Mouse (Mus musculus) adrenal gland, postnatal 4 days (tissue): ENCODE measurements around the gene Mast4. TPM values are rescaled to one million over a fixed set of nuclear protein-coding genes. Genes with fewer than 3 reads are reported as not detected.

Experiments
- DNase-seq, 2 experiments: peaks; one replicate each; pipeline ENCODE4 v3.0.0; 2021 to 2022; ENCODE audit warnings: low spot score in 2 of 2, mixed read lengths in 2 of 2
- total RNA-seq, 2 experiments: library from RNA; stranded (reverse); gene quantifications; 2 replicates each; pipeline ENCODE4 v1.2.3; 2021

Gene Mast4
- total RNA-seq, 2 experiments from 2014 or later, result 75.3 to 80.7 TPM

DNA sequence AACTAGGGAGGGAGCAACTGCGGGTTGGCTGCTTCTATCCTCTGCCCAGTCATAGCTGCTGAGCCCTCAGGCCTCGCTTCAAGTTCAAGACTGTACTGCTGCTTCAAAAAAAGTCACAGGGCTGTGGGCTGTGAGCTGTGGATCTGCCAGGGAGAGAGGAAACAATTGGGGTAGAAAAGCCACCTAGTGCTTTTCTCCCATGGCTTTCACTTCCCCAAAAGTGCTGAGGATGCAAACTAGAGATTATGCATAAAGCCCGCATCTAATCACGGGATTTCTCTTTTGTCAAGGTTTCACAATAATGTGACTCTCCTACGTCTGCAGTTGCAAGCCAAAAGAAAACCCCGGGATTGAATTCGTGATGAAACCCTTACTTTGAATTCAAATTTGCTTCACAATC lies 268.9 kb downstream of the Mast4 start:
- DNase-seq, result no peak

DNA sequence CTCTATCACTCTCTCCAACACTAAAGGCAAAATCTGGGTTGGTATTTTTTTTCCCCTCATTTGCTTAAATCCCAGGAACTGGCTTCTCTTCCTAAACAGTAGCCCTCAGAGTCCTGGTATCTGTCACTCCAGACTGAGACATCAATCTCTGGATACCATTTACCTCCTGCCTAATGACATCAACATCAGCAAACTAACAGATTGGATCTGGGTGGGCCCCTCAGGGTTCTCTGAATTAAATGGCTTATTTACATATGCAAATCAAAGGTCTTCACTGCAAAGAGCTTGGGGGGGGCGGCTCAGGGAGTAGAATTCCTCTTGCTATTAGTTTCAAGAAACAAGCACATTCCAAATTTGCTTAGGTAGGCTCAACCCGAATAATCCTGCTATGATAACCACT lies 272.6 kb downstream of the Mast4 start:
- no peak for DNase-seq

DNA sequence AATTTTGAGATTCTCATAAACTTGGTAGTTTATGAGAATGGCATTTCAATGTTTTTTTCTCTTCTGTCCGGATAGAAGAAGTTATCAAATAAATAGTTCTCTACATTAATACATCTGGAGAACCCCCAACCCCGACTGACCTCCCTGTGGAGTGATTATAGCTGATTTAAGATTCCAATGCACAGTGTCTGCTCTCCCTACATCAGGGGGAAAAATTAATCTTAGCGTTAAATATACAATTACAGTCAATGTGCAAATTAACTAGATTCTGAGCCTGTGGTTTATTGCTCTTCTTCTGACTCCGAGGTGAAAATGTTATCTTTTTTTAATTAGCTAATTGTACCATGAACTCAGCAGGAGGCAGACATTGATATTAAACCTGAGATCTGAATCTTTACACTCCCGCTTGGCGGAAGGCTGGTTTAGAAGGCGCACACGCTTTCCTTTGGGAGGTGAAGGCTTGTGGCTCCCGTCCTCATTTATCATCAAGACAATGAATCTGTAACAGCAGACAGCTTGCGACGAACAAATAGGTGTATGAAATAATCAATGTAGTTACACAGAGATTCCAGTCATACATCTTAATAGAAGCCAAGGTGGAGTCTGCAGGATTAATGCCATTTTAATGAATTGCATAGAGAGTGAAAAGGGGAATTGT lies 274.2 kb downstream of the Mast4 start:
- DNase-seq, result no peak

DNA sequence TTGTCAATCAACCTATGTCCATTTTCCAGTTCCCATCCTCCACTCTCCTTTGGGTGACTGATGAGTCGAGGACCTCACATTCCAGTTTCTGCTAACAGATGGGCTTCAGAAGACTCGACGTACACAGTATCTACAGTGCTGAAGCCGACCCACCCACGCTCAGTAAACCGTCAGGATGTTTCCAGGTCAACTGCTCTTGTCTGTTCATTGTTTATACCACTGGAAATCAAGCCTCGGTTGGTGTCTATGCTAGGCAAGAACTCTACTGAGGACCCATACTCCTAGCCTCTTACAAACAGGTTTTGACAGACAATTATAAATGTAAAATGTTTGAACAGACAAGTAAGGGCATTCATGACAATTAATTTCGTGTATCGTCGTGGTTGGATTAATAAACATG lies 277.8 kb downstream of the Mast4 start:
- DNase-seq, result no peak

DNA sequence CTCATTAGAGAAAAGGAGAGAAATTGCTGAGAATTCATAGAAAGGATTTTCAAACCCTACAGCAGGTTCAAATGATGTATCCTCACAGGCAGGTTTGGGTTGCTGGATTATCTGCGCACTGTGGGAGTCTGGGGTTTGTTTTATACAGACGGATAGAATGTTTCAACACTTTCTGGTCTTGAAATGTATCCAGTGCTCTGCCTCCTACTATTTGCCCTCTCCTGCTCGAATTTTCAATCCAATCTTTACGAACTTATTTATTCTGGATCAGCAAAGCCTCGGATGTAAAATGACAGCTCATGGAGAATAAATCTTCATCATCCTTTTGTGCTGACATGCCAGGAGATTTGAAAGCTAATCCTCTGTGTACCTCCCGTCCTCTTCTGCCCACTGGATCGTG lies 281.6 kb downstream of the Mast4 start:
- DNase-seq, result no peak

DNA sequence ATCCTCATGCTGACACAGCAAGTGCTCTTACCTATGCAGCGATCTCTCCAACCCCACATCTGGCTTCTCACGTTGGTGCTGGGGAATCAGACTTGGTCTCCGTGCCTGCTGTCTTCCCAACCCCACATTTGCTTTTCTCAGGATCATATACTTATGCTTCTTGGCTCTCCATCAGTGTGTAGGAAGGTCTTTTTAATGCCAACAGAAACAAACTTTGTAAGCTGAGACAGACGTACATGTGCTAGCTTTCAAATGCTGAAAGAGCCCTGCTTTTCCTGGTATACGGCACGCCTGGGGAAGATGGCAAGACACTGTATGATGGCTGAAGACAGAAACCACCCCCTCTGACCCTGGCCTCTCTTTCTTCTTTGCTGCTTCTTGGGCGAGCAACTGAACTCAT lies 285.3 kb downstream of the Mast4 start:
- no peak for DNase-seq

DNA sequence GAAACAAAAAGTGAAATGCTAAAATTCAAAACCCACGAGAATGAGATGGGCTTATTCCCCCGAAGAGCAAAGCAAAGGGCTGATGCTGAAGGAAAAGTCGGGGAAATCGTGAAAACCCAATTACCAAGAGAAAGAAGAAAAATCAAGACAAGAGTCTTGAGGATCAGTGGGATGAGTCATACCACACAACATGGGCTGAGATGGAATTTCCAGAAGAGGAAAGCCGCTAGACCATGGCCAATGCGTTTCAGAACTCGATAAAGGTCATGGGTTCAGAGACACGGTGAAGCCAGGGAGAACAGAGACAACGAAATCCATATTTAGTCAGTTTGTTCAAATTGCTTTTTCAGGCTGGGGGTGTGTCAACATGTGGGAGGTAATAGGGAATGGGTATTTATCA lies 290.6 kb downstream of the Mast4 start:
- DNase-seq, result no peak

DNA sequence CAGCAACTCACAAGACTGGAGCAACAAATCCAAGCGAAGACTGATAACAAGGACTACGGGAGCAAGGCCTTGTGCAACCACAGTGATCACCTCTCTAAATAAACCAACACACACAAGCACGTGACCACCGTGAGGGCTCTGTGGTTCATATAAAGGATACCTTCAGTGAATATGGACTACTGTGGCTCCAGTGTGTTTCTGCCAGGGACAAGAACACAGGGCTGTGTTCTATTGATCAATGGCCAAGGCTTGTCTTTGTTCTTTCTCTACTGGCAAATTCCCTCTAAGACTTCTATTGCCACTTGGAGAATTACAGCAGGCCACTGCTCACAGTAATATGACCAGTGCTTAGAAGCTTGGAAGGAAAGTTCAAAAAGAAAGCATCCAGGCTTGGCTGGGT lies 291.3 kb downstream of the Mast4 start:
- no peak for DNase-seq

DNA sequence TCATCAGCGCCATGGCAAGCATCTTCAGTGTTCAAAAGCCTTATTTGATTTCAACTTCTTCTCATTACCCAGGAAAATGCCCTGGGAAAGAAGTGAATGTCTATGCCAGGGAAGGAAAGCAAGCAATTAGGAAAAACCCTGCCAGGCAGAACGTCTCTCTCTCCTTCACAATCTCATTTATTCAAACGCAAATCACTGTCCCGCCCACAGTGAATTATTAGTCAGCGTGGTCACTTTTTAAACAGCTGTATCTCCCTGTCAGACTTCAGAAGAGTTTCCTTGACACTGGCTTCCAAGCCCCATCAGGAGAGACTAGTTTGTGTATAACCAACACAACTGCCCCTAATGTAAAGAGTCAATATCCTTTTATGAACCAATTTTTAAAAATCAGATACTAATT lies 296.8 kb downstream of the Mast4 start:
- no peak for DNase-seq

DNA sequence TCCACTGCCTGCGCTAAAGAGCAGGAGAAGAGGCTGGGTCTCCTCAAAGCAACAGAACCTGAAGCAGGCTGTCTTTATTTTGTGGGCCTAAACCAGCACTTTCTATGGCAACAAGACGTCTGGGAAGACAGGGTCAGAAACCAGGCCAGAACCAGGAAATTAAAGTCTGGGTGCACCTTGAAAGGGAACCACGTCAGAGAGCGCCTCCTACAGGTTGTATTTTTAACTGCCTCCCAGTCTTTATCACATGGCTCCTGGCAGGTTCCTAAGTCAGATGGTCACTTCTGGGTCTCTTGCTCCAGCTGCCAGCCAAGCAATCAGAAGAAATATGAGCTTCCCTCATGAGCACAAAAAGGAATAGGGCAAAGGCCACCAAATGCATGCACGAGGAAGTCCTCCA lies 304.9 kb downstream of the Mast4 start:
- no peak for DNase-seq

DNA sequence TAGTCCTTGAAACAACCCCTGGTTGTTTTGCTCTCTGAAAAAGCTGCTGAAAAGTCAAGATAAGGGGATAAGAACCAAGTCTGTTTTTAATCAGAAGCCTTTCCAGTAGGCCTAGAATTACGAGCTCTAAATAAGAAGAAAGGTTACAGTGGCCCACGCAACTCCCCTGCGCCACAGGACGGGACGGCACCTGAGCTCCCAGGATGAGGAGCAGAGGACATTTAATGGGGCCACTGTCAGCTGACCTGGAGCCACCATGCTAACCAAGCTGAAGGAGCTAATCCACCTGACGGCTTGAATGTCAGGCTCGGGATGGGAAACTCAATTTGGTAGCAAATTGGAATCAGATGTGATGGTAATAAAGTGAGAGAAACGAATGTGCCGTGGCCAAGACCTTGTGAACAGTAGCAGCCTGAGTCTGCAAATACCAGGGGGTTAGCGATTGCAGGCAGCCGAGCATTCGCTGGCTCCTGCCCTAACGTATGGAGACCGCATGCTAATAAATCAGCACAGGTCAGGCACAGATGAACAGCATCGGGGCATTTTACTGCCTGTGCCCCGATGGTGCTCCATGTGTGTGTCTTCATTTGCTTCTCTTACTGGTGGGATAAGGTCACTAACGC lies 306.7 kb downstream of the Mast4 start:
- DNase-seq, result no peak

DNA sequence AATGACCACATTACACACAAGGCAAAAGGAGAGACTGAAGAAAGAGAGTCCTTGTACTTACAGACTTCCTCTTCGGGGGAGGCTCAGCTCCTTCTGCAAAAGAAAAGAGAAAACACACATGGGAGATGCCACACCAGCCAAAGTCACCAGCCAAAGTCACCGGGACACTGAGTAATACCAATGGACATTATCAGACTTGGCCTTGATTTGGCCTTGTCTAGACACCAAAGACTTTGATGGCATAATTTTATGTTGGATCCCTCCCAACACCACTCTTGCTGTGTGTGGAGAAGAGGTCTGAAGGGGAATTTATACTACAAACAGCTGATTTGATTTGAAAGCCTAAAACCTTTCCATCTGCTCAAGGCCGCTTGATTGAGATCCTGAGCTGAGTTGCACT lies 308.8 kb downstream of the Mast4 start:
- DNase-seq, result no peak

DNA sequence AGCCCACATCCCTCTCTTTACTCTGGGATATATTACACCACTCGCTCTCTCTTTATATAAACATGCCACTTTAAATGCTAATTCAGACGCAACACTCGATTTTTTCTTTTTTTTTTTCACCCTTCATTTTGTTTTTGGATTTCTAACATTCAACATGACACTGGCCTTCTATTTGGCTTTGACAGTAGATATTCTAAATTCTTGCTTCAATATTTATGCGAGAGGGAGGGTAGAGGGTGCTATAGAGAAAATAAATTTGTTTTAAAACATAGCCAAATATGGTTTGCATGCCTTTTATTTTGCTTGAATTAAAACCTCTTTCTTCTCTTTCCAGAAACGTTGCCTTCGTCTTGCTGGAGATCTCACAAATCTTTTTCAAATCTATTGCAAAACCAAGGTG lies 315.8 kb downstream of the Mast4 start:
- no peak for DNase-seq

DNA sequence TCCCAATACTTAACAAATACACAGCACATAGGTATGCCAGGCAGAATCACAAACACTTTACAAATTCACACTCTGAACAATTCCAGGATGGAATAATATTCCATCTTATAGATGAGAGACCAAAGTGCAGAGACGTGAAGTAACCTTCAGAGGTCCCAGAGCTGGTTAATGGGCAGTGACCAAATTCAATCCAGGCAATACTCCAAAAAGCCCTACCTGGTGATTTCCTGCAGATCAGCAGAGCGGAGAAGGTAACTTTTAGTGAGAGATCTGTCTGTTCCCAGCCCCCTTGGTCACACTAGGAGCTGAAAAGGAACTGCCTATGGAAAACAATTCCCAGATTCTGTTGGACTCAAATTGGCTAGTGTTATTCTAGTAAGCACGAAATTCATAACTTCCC lies 316.6 kb downstream of the Mast4 start:
- no peak for DNase-seq

DNA sequence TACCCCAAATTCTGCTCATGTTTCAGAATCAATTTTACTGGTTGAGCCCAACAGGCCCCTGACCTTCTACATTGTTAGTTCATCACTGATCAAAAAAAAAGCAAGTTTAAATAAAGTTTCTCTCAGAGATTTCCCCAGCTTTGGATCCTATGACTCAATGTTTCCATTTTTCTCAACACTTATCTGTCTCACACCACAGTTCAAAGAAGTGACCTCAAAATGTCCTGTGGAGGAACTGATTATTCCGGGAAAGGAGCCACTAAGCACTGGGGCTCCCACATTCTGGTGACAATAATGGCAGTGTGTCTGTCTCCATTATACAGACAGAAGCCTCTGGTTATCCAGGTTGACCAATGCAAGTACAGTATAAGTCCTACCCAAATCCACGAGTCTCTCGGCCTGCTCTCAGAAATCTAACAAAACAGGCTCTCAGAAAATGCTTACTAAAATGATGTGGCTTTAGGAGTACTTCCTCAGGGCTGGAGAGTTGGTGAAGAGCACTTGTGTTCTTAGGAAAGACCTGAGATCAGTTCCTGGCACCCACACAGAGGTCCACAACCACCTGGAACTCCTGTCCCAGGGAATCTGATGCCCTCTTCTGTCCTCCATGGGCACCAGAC lies 319.1 kb downstream of the Mast4 start:
- no peak for DNase-seq

DNA sequence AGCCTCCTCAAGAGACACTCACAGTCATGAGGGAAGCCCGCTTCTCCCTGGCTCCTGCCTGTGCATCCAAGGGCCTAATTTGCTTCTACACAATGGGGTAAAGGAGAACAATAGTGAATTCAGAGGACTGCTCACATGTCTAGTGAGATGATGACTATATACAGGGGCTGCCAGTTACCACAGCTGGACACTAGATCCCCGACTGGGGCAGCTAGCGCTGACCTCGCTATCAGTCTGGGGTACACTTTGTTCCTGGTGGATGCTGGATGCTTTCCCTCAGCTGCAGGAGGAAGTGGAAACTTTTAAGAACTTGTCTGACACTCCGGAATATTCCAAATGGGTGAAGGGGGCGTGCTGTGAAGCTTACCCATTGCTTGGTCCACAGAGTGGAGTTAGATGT lies 319.7 kb downstream of the Mast4 start:
- no peak for DNase-seq

DNA sequence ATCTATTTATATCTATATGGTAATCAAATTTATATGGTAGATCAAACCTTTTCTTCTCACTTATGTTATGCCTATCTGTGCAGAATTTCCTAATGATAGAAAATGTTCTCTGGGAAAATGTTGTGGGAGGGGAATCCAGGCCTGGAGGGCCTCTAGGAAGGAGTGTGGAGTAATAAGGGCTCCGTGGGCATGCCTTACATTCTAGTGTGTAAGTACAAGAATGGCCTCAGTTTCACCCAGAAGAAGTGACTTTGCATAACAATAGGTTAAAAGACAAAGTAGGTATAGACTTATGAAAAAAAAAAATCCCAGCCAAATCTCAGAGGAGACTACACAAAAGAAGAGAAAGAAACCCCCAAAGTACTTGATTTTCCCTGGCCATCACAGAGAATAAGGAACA lies 320.1 kb downstream of the Mast4 start:
- no peak for DNase-seq

DNA sequence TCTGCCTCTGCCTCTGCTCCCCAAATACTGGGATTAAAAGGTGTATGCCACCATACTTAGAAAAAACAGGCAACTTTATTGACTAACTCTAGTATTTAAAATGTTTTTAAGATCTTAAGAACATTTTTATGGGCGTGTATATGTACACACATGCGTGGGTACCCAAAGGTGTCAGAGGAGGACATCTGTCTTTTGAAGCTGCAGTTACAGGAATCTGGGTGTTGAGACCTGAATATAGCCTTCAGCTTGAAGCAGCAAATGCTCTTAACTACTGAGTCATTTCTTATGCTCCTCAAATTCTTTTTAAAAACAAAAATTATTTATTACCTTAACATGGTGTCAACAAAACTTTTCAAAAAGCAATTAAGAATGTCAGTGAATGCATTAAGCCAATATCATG lies 329.1 kb downstream of the Mast4 start:
- no peak for DNase-seq

DNA sequence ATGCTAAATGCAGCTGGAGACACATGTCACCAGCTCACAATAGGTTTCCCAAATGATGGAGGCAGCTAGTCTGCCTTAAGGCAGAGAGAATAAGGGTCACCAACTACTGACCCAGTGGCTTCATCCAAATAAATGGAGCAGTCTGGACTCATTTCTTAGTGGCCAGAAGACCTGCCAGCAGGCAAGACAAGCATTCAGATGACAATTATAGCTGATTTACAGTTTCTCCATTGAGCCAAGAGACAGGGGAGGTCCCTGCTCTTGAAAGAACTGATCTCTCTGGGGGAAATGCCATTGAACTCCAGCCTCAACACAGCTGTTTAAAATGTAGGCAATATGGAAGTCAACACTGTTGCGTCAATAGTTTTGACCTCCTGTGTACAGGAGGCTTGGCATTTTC lies 332.5 kb downstream of the Mast4 start:
- no peak for DNase-seq

DNA sequence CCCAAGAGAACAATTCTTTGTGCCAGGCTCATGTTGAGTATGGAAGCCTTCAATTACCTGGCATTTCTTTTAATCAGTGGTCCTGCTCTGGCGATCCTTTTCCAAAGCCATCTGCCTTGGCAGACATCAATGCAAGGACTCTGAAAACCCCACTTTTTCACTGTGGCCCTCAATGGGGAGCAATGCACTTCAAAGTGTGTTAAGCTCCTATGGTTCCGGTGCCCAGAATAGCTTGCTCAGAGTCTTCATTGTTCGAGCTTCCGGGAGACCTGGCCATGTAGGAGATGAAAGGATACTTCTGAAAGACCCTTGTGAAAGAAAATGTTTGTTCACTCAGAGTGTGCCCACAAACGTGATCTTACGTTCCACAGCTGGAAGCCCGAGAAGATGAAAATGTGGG lies 333.4 kb downstream of the Mast4 start:
- DNase-seq, result no peak

DNA sequence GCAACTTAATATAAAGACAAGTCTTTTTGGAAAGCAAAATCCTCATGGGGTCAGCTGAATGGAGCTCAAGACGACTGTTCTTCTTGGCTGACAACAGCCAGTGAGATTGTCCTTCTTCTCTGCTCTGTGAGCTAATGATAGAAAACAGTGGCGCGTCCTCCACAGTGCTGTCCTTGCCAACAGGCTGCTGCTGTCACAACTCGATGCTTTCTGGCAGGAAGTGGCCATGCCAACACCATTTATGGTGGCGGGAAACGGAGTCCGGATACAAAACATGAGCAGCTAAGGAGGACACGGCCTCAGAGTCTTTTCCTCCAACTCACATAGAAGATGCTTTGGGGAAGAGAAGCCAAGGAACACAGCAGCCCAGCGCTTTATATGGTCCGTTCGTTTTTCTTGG lies 340.2 kb downstream of the Mast4 start:
- no peak for DNase-seq

DNA sequence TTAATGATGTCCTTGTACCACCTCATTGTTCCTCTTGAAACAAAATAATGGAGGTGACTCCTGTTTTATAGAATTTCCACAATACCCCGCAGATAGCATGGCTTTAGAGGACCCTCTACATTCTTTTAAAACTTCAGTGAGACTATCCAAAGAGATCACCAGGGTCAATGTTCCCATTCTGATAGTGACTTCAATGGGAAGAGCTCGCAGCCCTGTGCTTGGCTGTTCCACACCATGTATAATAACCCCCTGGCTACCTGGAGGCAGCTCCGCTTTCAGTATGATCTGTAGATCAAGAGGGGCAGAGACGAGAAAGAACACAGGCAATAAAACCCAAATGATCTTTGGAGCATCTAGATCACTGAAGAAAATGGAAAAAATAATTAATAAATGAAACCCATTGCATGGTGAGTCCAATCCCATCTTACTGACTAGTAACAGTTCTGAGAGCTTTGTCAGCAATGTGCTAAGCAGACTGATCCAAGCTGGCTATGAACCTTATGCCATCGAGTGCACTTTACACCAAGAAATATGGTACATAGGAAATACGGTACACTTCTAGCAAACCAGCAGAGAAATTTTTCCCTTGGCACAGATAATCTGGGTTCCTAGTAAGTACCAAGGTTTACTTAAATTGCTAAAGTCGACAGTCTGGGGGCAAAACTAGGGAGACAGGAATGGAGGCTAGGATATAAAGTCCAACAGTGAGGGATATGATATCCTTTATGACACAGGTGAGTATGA lies 341.4 kb downstream of the Mast4 start:
- DNase-seq, result no peak
